Mouse (Mus musculus): ENCODE measurements around the gene Pik3r3. TPM values are rescaled to one million over a fixed set of nuclear protein-coding genes. Genes with fewer than 3 reads are reported as not detected.

The Pik3r3 gene
- polyA plus RNA-seq, 1 experiment = 18.0 TPM

Other genes with a start within 250 kb of the Pik3r3 start
- 11.9 and 14.2 TPM in 2 replicates for gene Faah, start 203.7 kb upstream of the Pik3r3 start, polyA plus RNA-seq (2012; rRNA removed)
- gene Nsun4, start 167.7 kb upstream of the Pik3r3 start, polyA plus RNA-seq (2012; rRNA removed) = 10.3 and 11.1 TPM in 2 replicates
- 669 and 757 TPM in 2 replicates for gene Uqcrh, start 146.5 kb upstream of the Pik3r3 start, polyA plus RNA-seq (2012; rRNA removed)
- 25.8 and 26.4 TPM in 2 replicates for gene Lrrc41, start 146.3 kb upstream of the Pik3r3 start, polyA plus RNA-seq (2012; rRNA removed)
- 1.1 and 1.3 TPM in 2 replicates for gene Rad54l, start 97.9 kb upstream of the Pik3r3 start, polyA plus RNA-seq (2012; rRNA removed)
- gene Pomgnt1, start 97.8 kb upstream of the Pik3r3 start, polyA plus RNA-seq (2012; rRNA removed) = 62.6 and 72.7 TPM in 2 replicates
- gene Lurap1, start 70.3 kb upstream of the Pik3r3 start, polyA plus RNA-seq (2012; rRNA removed) = 3.9 and 4.5 TPM in 2 replicates
- 0.62 and 0.83 TPM in 2 replicates for gene Tspan1, start 54.0 kb upstream of the Pik3r3 start, polyA plus RNA-seq (2012; rRNA removed)
- not detected in 2 replicates for gene 1700042G07Rik, start 48.2 kb upstream of the Pik3r3 start, polyA plus RNA-seq (2012; rRNA removed)
- gene Gm49337, start 48.2 kb upstream of the Pik3r3 start, polyA plus RNA-seq (2012; rRNA removed) = not detected in 2 replicates
- 23.6 and 29.6 TPM in 2 replicates for gene Mast2, start 242.6 kb downstream of the Pik3r3 start, polyA plus RNA-seq (2012; rRNA removed)

Measured in urinary bladder, adult 2 months (tissue).